Mouse (Mus musculus) MEL (cell line): ENCODE data around the gene Myzap.

Source experiments
- E2F4 ChIP-seq: IDR thresholded peaks from 2 replicates; pipeline ENCODE4 v1.6.1; 2011; ENCODE audit warnings: low read depth, low read length, improper control_type of control experiment, borderline replicate concordance
- EP300 ChIP-seq, 2 experiments: IDR thresholded peaks; 2 replicates each; pipeline ENCODE4 v1.6.1; 2011; ENCODE audit warnings: improper control_type of control experiment in 2 of 2, low read length in 2 of 2, low read depth in 1 of 2, mild to moderate bottlenecking in 1 of 2
- MAZ ChIP-seq: IDR thresholded peaks from 2 replicates; pipeline ENCODE4 v1.6.1; 2012; ENCODE audit warnings: low read depth, mild to moderate bottlenecking, inconsistent platforms, low read length, improper control_type of control experiment
- POLR2AphosphoS5 ChIP-seq: IDR thresholded peaks from 2 replicates; pipeline ENCODE4 v1.6.1; 2012; ENCODE audit warnings: low read depth, borderline replicate concordance, mild to moderate bottlenecking, inconsistent platforms, low read length, moderate library complexity, mixed read lengths
- RCOR1 ChIP-seq: IDR thresholded peaks from 2 replicates; pipeline ENCODE4 v1.6.1; 2012; ENCODE audit warnings: low read depth, mild to moderate bottlenecking, inconsistent platforms, low read length, improper control_type of control experiment
- TAL1 ChIP-seq: IDR thresholded peaks from 2 replicates; pipeline ENCODE4 v1.6.1; 2012; ENCODE audit warnings: mild to moderate bottlenecking, inconsistent platforms, low read length, moderate library complexity, mixed read lengths

GRCm38 (mm10) chr9:71591938-71592548, at the start of gene Myzap:
- TF ChIP-seq TAL1 = no peak
- TF ChIP-seq E2F4 = no peak
- TF ChIP-seq POLR2AphosphoS5 = no peak
- TF ChIP-seq MAZ = no peak
- no peak for TF ChIP-seq RCOR1
- no peak for TF ChIP-seq EP300 (IDR thresholded peaks at IDR 0.05; ENCODE audit: low read depth in 1 of 2, low read length in 2 of 2)
